Mouse (Mus musculus) c-Kit-negative CD71-positive TER-119-positive erythroid progenitor cells, embryonic 14.5 days (primary cell): Measurements from ENCODE around the gene Slc25a41.

Source experiments
- DNase-seq: peaks from one replicate; pipeline ENCODE4 v3.0.0-alpha.2; 2013; ENCODE audit warnings: low read depth, low spot score

The Slc25a41 gene

DNA sequence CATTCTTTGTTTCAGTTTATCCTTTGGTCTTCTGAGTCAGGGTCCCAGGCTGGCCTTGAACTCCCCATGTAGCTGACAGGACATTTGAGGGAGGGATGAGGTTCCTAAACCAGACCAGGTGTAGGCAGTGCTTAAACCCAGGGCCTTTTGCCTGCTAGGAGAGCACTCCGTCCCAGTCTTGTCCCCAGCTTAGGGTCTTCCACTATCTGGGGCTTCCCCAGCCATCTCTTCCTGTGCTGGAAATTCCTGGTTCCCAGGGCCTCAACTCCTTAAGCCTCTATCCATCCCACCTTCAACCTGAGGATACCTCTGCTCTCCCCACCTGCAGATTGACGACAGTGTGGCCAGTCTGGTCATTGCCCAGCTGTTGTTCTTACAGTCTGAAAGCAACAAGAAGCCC is 50.5 kb downstream of the Slc25a41 start:
- no peak for DNase-seq

DNA sequence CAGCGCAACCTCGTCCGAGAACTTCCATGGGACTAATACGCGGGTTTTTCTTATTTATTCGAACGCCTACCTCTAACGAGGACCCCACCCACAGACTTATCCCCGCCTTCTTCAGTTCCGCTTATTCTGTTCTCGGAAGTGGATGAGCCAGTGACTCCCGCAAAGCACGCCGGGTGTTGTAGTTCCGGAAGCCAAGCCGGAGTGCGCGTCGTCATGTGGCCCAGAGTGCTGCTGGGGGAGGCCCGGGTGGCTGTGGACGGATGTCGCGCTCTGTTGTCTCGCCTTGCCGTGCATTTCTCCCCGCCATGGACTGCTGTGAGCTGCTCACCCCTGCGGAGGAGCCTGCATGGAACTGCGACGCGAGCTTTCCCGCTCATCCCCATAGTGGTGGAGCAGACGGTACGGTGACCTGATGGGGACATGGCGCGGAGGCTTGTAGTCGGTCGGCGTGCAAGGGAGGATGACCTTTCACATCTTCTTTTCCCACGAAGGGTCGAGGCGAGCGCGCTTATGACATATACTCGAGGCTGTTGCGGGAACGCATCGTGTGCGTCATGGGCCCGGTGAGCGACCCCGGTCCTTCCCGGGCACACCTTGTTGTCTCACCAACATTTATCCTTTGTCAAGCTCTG is 51.2 kb downstream of the Slc25a41 start, which contains the start of gene Clpp:
Gene Clpp (plus strand): TSS at position 191 of the 632 bp plus-strand sequence.
- DNase-seq: peak; percentile 90

DNA sequence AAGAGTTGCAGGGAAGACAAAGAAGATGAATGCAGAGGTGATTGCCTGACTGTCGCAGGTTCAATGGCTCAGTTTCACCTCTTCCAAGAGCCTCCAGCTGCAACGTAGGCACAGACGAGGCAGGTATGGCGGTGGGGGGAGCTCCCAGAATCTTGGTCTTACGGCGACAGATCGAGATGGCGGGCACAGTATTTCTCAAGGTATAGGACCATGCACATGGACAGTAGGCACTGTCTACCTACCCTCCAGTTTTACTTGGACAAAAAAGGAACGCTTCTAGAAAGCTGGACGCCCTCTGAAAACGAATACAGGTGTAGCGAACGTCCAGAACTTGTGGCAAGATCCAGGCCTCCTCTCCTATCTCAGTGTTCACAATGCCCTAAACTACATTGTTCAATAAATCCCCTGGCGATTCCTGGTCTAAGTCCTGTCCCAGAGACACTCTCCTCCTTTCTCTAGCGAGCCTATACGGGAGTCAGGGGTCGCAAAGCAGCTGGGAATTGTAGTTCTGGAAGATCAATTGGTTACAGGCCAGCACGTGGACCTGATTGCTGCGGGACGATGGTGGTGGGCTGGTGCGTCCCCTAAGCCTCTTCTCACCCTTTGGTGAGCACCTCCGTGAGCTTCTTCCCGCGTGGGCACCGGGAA is 51.9 kb downstream of the Slc25a41 start:
- no peak for DNase-seq

DNA sequence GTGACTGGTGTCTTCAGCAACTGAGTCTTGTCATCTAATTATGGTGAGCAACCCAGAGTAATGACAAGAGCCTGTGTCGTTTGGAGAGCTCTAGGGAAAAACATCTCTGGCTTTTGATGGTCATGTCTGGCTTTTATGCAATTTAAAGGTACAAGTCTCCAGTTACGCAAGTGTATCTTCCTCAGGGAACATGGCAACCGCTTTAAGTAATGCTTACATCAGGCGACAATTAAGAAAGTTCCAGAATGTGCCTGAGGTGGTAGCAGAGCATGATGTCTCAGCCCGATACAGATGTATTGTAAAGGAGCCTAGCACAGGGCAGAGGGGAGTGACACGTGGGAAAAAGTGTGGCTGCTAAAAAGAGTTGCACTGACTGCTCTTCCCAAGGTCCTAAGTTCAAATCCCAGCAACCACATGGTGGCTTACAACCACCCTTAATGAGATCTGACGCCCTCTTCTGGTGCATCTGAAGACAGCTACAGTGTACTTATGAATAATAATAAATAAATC is 52.5 kb downstream of the Slc25a41 start:
- DNase-seq: no peak

DNA sequence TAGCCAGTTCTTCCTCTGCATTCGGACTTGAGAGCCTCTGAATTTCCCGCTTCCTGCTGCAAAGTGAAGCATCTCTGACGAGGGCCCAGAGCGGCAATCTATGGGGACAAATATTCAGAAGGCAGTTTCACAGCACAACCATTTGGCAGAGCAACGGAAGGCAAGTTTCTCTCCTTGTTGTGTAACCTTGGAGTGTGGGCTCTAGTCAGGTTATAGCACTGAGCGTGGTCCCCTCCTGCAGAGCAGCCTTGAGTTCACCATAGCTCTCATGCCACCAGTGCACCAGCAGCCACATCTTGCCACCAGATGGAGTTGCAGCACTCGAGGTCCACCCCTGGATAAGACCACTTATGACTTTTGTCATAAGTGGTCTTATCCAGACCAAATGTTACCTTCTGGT is 53.0 kb downstream of the Slc25a41 start:
- DNase-seq: no peak

DNA sequence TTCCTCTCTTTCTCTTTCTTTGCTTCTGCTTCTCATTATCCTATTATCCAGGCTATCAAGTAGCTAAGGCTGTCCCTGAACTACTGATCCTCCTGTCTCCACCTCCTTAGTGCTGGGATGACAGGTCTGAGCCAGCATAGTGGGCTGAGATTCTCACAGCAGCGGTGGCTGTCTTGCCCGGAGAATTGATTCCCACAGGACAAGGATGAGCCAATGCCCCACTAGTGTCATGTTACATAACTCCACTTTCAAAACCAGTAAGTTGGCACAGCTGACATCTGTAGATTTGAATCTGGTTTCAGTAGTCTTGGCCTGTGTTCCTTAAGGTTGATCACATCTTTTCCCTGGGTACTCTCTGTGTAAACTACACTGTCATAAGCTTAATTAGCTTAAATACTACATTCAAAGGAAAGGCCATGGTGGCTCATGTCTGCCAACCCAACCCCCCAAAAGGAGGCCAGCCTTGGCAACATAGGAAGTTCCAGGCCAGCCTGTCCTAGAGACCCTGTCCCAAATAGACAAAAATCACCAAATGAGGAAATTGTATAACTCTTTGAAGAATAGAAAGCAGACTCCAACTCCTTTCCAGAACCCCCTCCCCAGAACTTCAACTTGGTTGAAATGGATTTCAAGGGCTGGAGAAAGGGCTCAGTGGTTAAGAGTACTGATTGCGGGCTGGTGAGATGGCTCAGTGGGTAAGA is 55.2 kb downstream of the Slc25a41 start:
- DNase-seq: no peak

DNA sequence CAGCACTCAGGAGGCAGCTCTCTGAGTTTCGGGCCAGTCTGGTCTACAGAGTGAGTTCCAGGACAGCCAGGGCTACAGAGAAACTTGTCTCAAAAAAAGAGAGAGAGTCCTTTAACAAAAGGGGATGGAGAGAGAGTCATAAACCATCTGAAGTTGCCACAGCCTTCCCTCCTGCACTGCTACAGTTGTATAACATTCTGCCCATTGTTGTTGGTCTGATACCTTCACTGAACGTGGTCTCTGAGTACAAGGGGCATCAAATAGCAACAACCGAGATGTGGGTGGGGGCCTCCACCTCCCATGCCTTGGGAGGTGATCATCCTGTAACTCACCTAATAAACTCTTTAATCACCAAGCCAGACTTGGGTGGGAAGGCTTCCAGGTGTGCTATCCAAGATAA is 55.8 kb downstream of the Slc25a41 start:
- DNase-seq: no peak

DNA sequence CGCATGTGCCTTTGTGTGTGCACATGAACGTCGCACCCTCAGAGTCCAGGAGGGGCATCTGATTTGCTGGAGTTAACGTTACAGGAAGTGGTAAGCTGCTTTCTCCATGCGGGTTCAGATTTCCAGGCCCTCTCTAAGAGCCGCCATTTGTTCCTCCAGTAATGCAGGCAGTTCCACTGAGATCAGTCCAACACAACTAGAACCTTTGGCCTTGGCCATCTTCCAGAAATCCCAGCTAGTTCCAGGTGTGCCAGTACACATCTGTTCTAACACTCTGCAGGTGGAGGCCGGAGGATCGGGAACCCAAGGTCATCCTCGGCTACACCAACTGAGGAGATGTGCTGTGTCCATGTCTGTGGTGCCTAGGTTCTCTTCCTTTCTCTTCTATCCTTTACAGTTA is 56.6 kb downstream of the Slc25a41 start:
- no peak for DNase-seq
